Mouse (Mus musculus) heart, embryonic 11.5 days (tissue): Measurements from ENCODE around the gene Casc4. TPM values are rescaled to one million over a fixed set of nuclear protein-coding genes. Genes with fewer than 3 reads are reported as not detected.

Experiments used
- ATAC-seq: fragments of 200-750 bp; cut with Nextera tagmentation; replicated peaks from 2 replicates; pipeline ENCODE4 v1.8.0; 2017; ENCODE audit warnings: moderate library complexity; ENCODE audit not compliant: insufficient number of reproducible peaks, low FRiP score, low TSS enrichment
- H3K27ac ChIP-seq: fragments of 300-500 bp; sonication (generic); 2 replicates; pipeline ENCODE4 v1.5.1; 2014; ENCODE audit warnings: mild to moderate bottlenecking, low read depth, low read length
- H3K27me3 ChIP-seq: fragments of 300-500 bp; sonication (generic); 2 replicates; pipeline ENCODE4 v1.6.1; 2014; ENCODE audit warnings: mild to moderate bottlenecking, low read length, mixed read lengths; ENCODE audit not compliant: control insufficient read depth, insufficient read depth
- H3K36me3 ChIP-seq: fragments of 300-500 bp; sonication (generic); 2 replicates; pipeline ENCODE4 v1.6.1; 2014; ENCODE audit warnings: mild to moderate bottlenecking, low read length, moderate library complexity, mixed read lengths; ENCODE audit not compliant: control insufficient read depth, insufficient read depth
- H3K4me1 ChIP-seq: fragments of 300-500 bp; sonication (generic); 2 replicates; pipeline ENCODE4 v1.6.1; 2014; ENCODE audit warnings: low read length; ENCODE audit not compliant: control insufficient read depth, insufficient read depth
- H3K4me2 ChIP-seq: fragments of 300-500 bp; sonication (generic); 2 replicates; pipeline ENCODE4 v1.6.1; 2014; ENCODE audit warnings: mild to moderate bottlenecking, moderate library complexity
- H3K4me3 ChIP-seq: fragments of 300-500 bp; sonication (generic); 2 replicates; pipeline ENCODE4 v1.5.1; 2014; ENCODE audit warnings: low read depth, low read length
- H3K9ac ChIP-seq: fragments of 300-500 bp; sonication (generic); 2 replicates; pipeline ENCODE4 v1.6.1; 2014; ENCODE audit warnings: mild to moderate bottlenecking, low read depth, low read length, moderate library complexity
- H3K9me3 ChIP-seq: fragments of 300-500 bp; sonication (generic); replicated peaks from 2 replicates; pipeline ENCODE4 v1.6.1; 2016; ENCODE audit warnings: low read length; ENCODE audit not compliant: control insufficient read depth
- whole genome bisulfite sequencing: fragments of 180-500 bp; shearing (Covaris S2); extraction: QIAGEN DNeasy Blood & Tissue Kit; methylation state at CpG from one replicate; pipeline ENCODE4 v1.1.7; 2014; ENCODE audit not compliant: insufficient replicate concordance; 5-methylcytosine and 5-hydroxymethylcytosine counted together
- polyA plus RNA-seq: library from polyadenylated mRNA; unstranded; fragments of >200 nt; fragmentation: Nextera tagmentation; extraction: Ambion mirVana; gene quantifications from 2 replicates; pipeline ENCODE4 v1.2.1, GENCODE M21; 2014

The Casc4 gene
- polyA plus RNA-seq, 1 experiment from 2014 or later: 19.0 TPM

- no peak overlapping the region for H3K4me2 ChIP-seq
- H3K4me1 ChIP-seq: no peaks in the 10 kb centered on the region
- ATAC-seq: no peak
- no peaks in the 10 kb centered on the region for H3K9me3 ChIP-seq
- H3K27me3 ChIP-seq: no peaks in the 10 kb centered on the region
- H3K36me3 ChIP-seq: no peaks in the 10 kb centered on the region
- WGBS: 53% methylated on average over 8 of the region's 8 CpGs
- no peak overlapping the region for H3K4me3 ChIP-seq
- no peak overlapping the region for H3K27ac ChIP-seq
- H3K9ac ChIP-seq: no peak overlapping the region
Measured at GRCm38 (mm10) chr2:121846050-121846449, 20.7 kb upstream of the Casc4 start.

- 17% methylated on average over 2 of the region's 2 CpGs for WGBS
- Histone ChIP-seq H3K27ac (no peak overlapping the region), H3K9me3 (no peaks in the 10 kb centered on the region), H3K9ac (no peak overlapping the region), H3K36me3 (no peaks in the 10 kb centered on the region), H3K27me3 (no peaks in the 10 kb centered on the region), H3K4me2 (no peak overlapping the region), H3K4me3 (no peak overlapping the region), H3K4me1 (no peaks in the 10 kb centered on the region)
- no peak for ATAC-seq
Measured at GRCm38 (mm10) chr2:121852045-121852444, 14.7 kb upstream of the Casc4 start.

- no peak overlapping the region for H3K4me3 ChIP-seq
- H3K27ac ChIP-seq: no peak overlapping the region
- WGBS: 86% methylated on average over 3 of the region's 3 CpGs
Measured at GRCm38 (mm10) chr2:121853974-121854373, 12.8 kb upstream of the Casc4 start.

GRCm38 (mm10) chr2:121859380-121859980 is 7.3 kb upstream of the Casc4 start:
- H3K27ac ChIP-seq: no peak overlapping the region
- 70% methylated on average over 5 of the region's 5 CpGs for WGBS
- H3K9me3 ChIP-seq: no peaks in the 10 kb centered on the region
- H3K27me3 ChIP-seq: no peaks in the 10 kb centered on the region
- H3K4me1 ChIP-seq: no peaks in the 10 kb centered on the region
- H3K9ac ChIP-seq: no peak overlapping the region
- H3K4me3 ChIP-seq: no peak overlapping the region
- no peak for ATAC-seq
- H3K4me2 ChIP-seq: no peak overlapping the region
- H3K36me3 ChIP-seq: no peaks in the 10 kb centered on the region

More at GRCm38 (mm10) chr2:121853974-121854373, 12.8 kb upstream of the Casc4 start:
- H3K9ac ChIP-seq: no peak overlapping the region
- no peaks in the 10 kb centered on the region for H3K27me3 ChIP-seq
- H3K4me2 ChIP-seq: no peak overlapping the region
- H3K4me1 ChIP-seq: no peaks in the 10 kb centered on the region
- H3K36me3 ChIP-seq: no peaks in the 10 kb centered on the region
- no peaks in the 10 kb centered on the region for H3K9me3 ChIP-seq
- no peak for ATAC-seq

- ATAC-seq: no peak
- WGBS: 5% methylated on average over 18 of the region's 18 CpGs
- Histone ChIP-seq H3K27me3 (no peaks in the 10 kb centered on the region), H3K9me3 (no peaks in the 10 kb centered on the region), H3K36me3 (no peaks in the 10 kb centered on the region), H3K9ac (peak overlapping the region; percentile 71), H3K4me2 (peak overlapping the region; percentile 70), H3K27ac (0 out of 2 replicates have a peak overlapping the region, but pooled peaks have one; percentile 29), H3K4me3 (peak overlapping the region; percentile 56), H3K4me1 (0 out of 2 replicates have a peak, but pooled peaks cover 8% of the 10 kb centered on the region)
Measured at GRCm38 (mm10) chr2:121866071-121866601, 634 bp upstream of the Casc4 start.

- Histone ChIP-seq H3K27ac (peak overlapping the region; percentile 47; the same call in 1 of the 2 replicates), H3K4me1 (0 out of 2 replicates have a peak, but pooled peaks cover 8% of the 10 kb centered on the region), H3K9me3 (no peaks in the 10 kb centered on the region), H3K4me3 (peak overlapping the region; percentile 56), H3K27me3 (no peaks in the 10 kb centered on the region), H3K4me2 (peak overlapping the region; percentile 70), H3K9ac (peak overlapping the region; percentile 71), H3K36me3 (no peaks in the 10 kb centered on the region)
- under 1% methylated on average over 61 of the region's 63 CpGs for WGBS
- peak; percentile 57 for ATAC-seq
Measured at GRCm38 (mm10) chr2:121867051-121867928, 520 bp downstream of the Casc4 start.

- Histone ChIP-seq H3K27me3 (no peaks in the 10 kb centered on the region), H3K4me2 (no peak overlapping the region), H3K27ac (no peak overlapping the region), H3K36me3 (no peaks in the 10 kb centered on the region; the same call in 1 of the 2 replicates), H3K4me1 (no peaks in the 10 kb centered on the region), H3K9me3 (no peaks in the 10 kb centered on the region), H3K9ac (no peak overlapping the region), H3K4me3 (no peak overlapping the region)
- ATAC-seq: no peak
- 76% methylated on average over 1 of the region's 1 CpGs for WGBS
Measured at GRCm38 (mm10) chr2:121879506-121879905, 12.7 kb downstream of the Casc4 start.

GRCm38 (mm10) chr2:121885509-121886106 is 18.8 kb downstream of the Casc4 start:
- Histone ChIP-seq H3K27ac (no peak overlapping the region), H3K9ac (no peak overlapping the region), H3K4me1 (no peaks in the 10 kb centered on the region), H3K9me3 (no peaks in the 10 kb centered on the region), H3K4me2 (no peak overlapping the region), H3K27me3 (no peaks in the 10 kb centered on the region), H3K4me3 (no peak overlapping the region), H3K36me3 (no peaks in the 10 kb centered on the region; the same call in 1 of the 2 replicates)
- WGBS: 91% methylated on average over 1 of the region's 1 CpGs
- no peak for ATAC-seq
